Mouse (Mus musculus) limb, embryonic 13.5 days (tissue): ENCODE results near the gene Ctsh. TPM values are rescaled to one million over a fixed set of nuclear protein-coding genes. Genes with fewer than 3 reads are reported as not detected.
"Not testable (repeated sequence)": the region's sequence is repeated elsewhere in the genome, so short reads cannot be mapped to it uniquely, and the experiment has no call there.

Experiments used
- ATAC-seq: fragments of 200-750 bp; cut with Nextera tagmentation; 2 replicates; pipeline ENCODE4 v1.8.0; 2017; ENCODE audit warnings: low read depth, moderate number of reproducible peaks, moderate TSS enrichment; ENCODE audit not compliant: low FRiP score
- H3K27ac ChIP-seq: fragments of 300-500 bp; sonication (generic); 2 replicates; pipeline ENCODE4 v1.5.1; 2015; ENCODE audit warnings: inconsistent platforms, mild to moderate bottlenecking, moderate library complexity
- H3K27me3 ChIP-seq: fragments of 300-500 bp; sonication (generic); 2 replicates; pipeline ENCODE4 v1.6.1; 2015; ENCODE audit warnings: mild to moderate bottlenecking, inconsistent platforms
- H3K36me3 ChIP-seq: fragments of 300-500 bp; sonication (generic); 2 replicates; pipeline ENCODE4 v1.6.1; 2015; ENCODE audit warnings: inconsistent platforms, mild to moderate bottlenecking, moderate library complexity
- H3K4me1 ChIP-seq: fragments of 300-500 bp; sonication (generic); 2 replicates; pipeline ENCODE4 v1.6.1; 2015; ENCODE audit warnings: inconsistent platforms
- H3K4me2 ChIP-seq: fragments of 300-500 bp; sonication (generic); replicated peaks from 2 replicates; pipeline ENCODE4 v1.6.1; 2015; ENCODE audit warnings: inconsistent platforms, mild to moderate bottlenecking, moderate library complexity
- H3K4me3 ChIP-seq: fragments of 300-500 bp; sonication (generic); 2 replicates; pipeline ENCODE4 v1.5.1; 2015; ENCODE audit warnings: moderate library complexity, mild to moderate bottlenecking, inconsistent platforms
- H3K9ac ChIP-seq: fragments of 300-500 bp; sonication (generic); 2 replicates; pipeline ENCODE4 v1.6.1; 2015; ENCODE audit warnings: mild to moderate bottlenecking, inconsistent platforms
- H3K9me3 ChIP-seq: fragments of 300-500 bp; sonication (generic); 2 replicates; pipeline ENCODE4 v1.6.1; 2016; ENCODE audit warnings: inconsistent platforms
- WGBS: fragments of 180-500 bp; shearing (Covaris S2); methylation state at CpG from one replicate; pipeline ENCODE4 v1.1.7; 2015; 5-methylcytosine and 5-hydroxymethylcytosine counted together
- polyA plus RNA-seq: library from polyadenylated mRNA; unstranded; fragments of >200 nt; fragmentation: Nextera tagmentation; extraction: Ambion mirVana; gene quantifications from 2 replicates; pipeline ENCODE4 v1.2.1, GENCODE M21; 2015

Ctsh gene
- polyA plus RNA-seq, 1 experiment from 2014 or later = 18.7 TPM

GRCm38 (mm10) chr9:90036313-90036712 lies 17.6 kb upstream of the Ctsh start:
- Histone ChIP-seq H3K9me3 (no peaks in the 10 kb centered on the region), H3K4me2 (no peak overlapping the region), H3K27ac (no peak overlapping the region), H3K27me3 (no peaks in the 10 kb centered on the region), H3K4me3 (no peak overlapping the region), H3K36me3 (no peaks in the 10 kb centered on the region), H3K9ac (no peak overlapping the region), H3K4me1 (no peaks in the 10 kb centered on the region)
- WGBS = 67% methylated on average over 4 of the region's 4 CpGs
- no peak for ATAC-seq

GRCm38 (mm10) chr9:90038535-90038934 lies 15.4 kb upstream of the Ctsh start:
- Histone ChIP-seq H3K27ac (no peak overlapping the region), H3K4me1 (no peaks in the 10 kb centered on the region), H3K9ac (no peak overlapping the region), H3K36me3 (no peaks in the 10 kb centered on the region), H3K4me2 (no peak overlapping the region), H3K4me3 (no peak overlapping the region), H3K27me3 (no peaks in the 10 kb centered on the region), H3K9me3 (no peaks in the 10 kb centered on the region)
- ATAC-seq = no peak
- 80% methylated on average over 4 of the region's 4 CpGs for WGBS

GRCm38 (mm10) chr9:90040916-90041315 lies 13.0 kb upstream of the Ctsh start:
- no peak overlapping the region for H3K9ac ChIP-seq
- no peak overlapping the region for H3K27ac ChIP-seq
- no peaks in the 10 kb centered on the region for H3K36me3 ChIP-seq
- H3K4me2 ChIP-seq = no peak overlapping the region
- H3K27me3 ChIP-seq = no peaks in the 10 kb centered on the region
- WGBS = 86% methylated on average over 2 of the region's 2 CpGs
- H3K4me3 ChIP-seq = no peak overlapping the region
- no peak for ATAC-seq
- H3K4me1 ChIP-seq = no peaks in the 10 kb centered on the region
- peaks cover under 1% of the 10 kb centered on the region; the same call in 1 of the 2 replicates for H3K9me3 ChIP-seq

GRCm38 (mm10) chr9:90041556-90041955 lies 12.4 kb upstream of the Ctsh start:
- Histone ChIP-seq H3K27ac (no peak overlapping the region), H3K4me2 (no peak overlapping the region), H3K4me1 (no peaks in the 10 kb centered on the region), H3K9me3 (peaks cover 5% of the 10 kb centered on the region), H3K9ac (no peak overlapping the region), H3K27me3 (no peaks in the 10 kb centered on the region), H3K4me3 (no peak overlapping the region), H3K36me3 (no peaks in the 10 kb centered on the region)
- ATAC-seq = no peak
- 94% methylated on average over 3 of the region's 3 CpGs for WGBS

GRCm38 (mm10) chr9:90042906-90043305 lies 11.0 kb upstream of the Ctsh start:
- 93% methylated on average over 8 of the region's 8 CpGs for WGBS
- not testable (repeated sequence) for H3K27ac ChIP-seq, H3K9ac ChIP-seq, H3K9me3 ChIP-seq, H3K36me3 ChIP-seq, H3K4me3 ChIP-seq, H3K4me1 ChIP-seq, H3K4me2 ChIP-seq, H3K27me3 ChIP-seq, ATAC-seq

GRCm38 (mm10) chr9:90045191-90045590 lies 8.8 kb upstream of the Ctsh start:
- H3K9me3 ChIP-seq = peaks cover 5% of the 10 kb centered on the region
- H3K27me3 ChIP-seq = no peaks in the 10 kb centered on the region
- no peaks in the 10 kb centered on the region for H3K36me3 ChIP-seq
- H3K4me2 ChIP-seq = no peak overlapping the region
- ATAC-seq = no peak
- 85% methylated on average over 7 of the region's 7 CpGs for WGBS
- no peak overlapping the region for H3K9ac ChIP-seq
- H3K27ac ChIP-seq = no peak overlapping the region
- H3K4me1 ChIP-seq = no peaks in the 10 kb centered on the region
- no peak overlapping the region for H3K4me3 ChIP-seq

- Histone ChIP-seq H3K9ac (no peak overlapping the region), H3K4me2 (no peak overlapping the region), H3K27me3 (no peaks in the 10 kb centered on the region), H3K4me3 (no peak overlapping the region), H3K36me3 (no peaks in the 10 kb centered on the region), H3K27ac (no peak overlapping the region), H3K4me1 (no peaks in the 10 kb centered on the region), H3K9me3 (peaks cover 5% of the 10 kb centered on the region)
- WGBS = 48% methylated on average over 5 of the region's 5 CpGs
- ATAC-seq = no peak
These were observed 5.9 kb upstream of the Ctsh start for GRCm38 (mm10) chr9:90047937-90048627.

GRCm38 (mm10) chr9:90054371-90055145 lies 606 bp downstream of the Ctsh start:
- H3K4me3 ChIP-seq = peak overlapping the region; percentile 53
- peak overlapping the region; percentile 69 for H3K9ac ChIP-seq
- H3K4me1 ChIP-seq = peaks cover 8% of the 10 kb centered on the region; the same call in 1 of the 2 replicates
- no peaks in the 10 kb centered on the region for H3K9me3 ChIP-seq
- H3K36me3 ChIP-seq = no peaks in the 10 kb centered on the region
- no peaks in the 10 kb centered on the region for H3K27me3 ChIP-seq
- H3K27ac ChIP-seq = no peak overlapping the region
- peak overlapping the region; percentile 92 for H3K4me2 ChIP-seq
- under 1% methylated on average over 37 of the region's 37 CpGs for WGBS
- ATAC-seq = peak; percentile 73

- no peaks in the 10 kb centered on the region for H3K36me3 ChIP-seq
- H3K27ac ChIP-seq = no peak overlapping the region
- peak overlapping the region; percentile 92 for H3K4me2 ChIP-seq
- no peak for ATAC-seq
- no peak overlapping the region for H3K4me3 ChIP-seq
- no peaks in the 10 kb centered on the region for H3K27me3 ChIP-seq
- WGBS = 58% methylated on average over 5 of the region's 5 CpGs
- H3K9me3 ChIP-seq = no peaks in the 10 kb centered on the region
- peaks cover 8% of the 10 kb centered on the region; the same call in 1 of the 2 replicates for H3K4me1 ChIP-seq
- H3K9ac ChIP-seq = no peak overlapping the region
These were observed 1.5 kb downstream of the Ctsh start for GRCm38 (mm10) chr9:90055409-90055808.

GRCm38 (mm10) chr9:90055911-90056310 lies 2.0 kb downstream of the Ctsh start:
- Histone ChIP-seq H3K4me1 (peaks cover 8% of the 10 kb centered on the region; the same call in 1 of the 2 replicates), H3K9me3 (no peaks in the 10 kb centered on the region), H3K27ac (no peak overlapping the region), H3K9ac (no peak overlapping the region), H3K4me2 (peak overlapping the region; percentile 92; the same call in 1 of the 2 replicates), H3K4me3 (no peak overlapping the region), H3K27me3 (no peaks in the 10 kb centered on the region), H3K36me3 (no peaks in the 10 kb centered on the region)
- WGBS = 55% methylated on average over 3 of the region's 3 CpGs
- ATAC-seq = no peak

GRCm38 (mm10) chr9:90056716-90057115 lies 2.8 kb downstream of the Ctsh start:
- Histone ChIP-seq H3K9ac (no peak overlapping the region), H3K27ac (no peak overlapping the region), H3K36me3 (no peaks in the 10 kb centered on the region), H3K4me2 (no peak overlapping the region), H3K27me3 (no peaks in the 10 kb centered on the region), H3K4me1 (peaks cover 8% of the 10 kb centered on the region; the same call in 1 of the 2 replicates), H3K9me3 (no peaks in the 10 kb centered on the region), H3K4me3 (no peak overlapping the region)
- no peak for ATAC-seq
- 81% methylated on average over 2 of the region's 2 CpGs for WGBS

GRCm38 (mm10) chr9:90059828-90060573 lies 6.0 kb downstream of the Ctsh start:
- Histone ChIP-seq H3K27me3 (no peaks in the 10 kb centered on the region), H3K27ac (no peak overlapping the region), H3K4me3 (no peak overlapping the region), H3K9ac (no peak overlapping the region), H3K4me1 (no peaks in the 10 kb centered on the region), H3K36me3 (no peaks in the 10 kb centered on the region), H3K4me2 (no peak overlapping the region), H3K9me3 (no peaks in the 10 kb centered on the region)
- WGBS = 83% methylated on average over 9 of the region's 9 CpGs
- no peak for ATAC-seq
